ENCODE assay signal across 7 mouse cellular contexts in genomic region chr10:45888835-45889234, GRCm38 (mm10).
A peak's percentile ranks its signal among the peaks of the same experiment; 100 is the strongest.
DNase-seq lines count a peak whose midpoint lies in the region; ATAC-seq and TF ChIP-seq lines count a peak whose summit lies in the region.

No protein-coding gene starts in this region.

- TF ChIP-seq EP300 in liver, postnatal 0 days (IDR thresholded peaks at IDR 0.05; ENCODE audit: low read depth): no peak

- no peak for ATAC-seq in liver, postnatal 0 days
- ATAC-seq in lung, embryonic 14.5 days (ENCODE audit: insufficient read depth): peak; percentile 69
- no peak for ATAC-seq in intestine, postnatal 0 days

- no peaks in the 10 kb centered on the region for H3K4me1 ChIP-seq in liver, adult 2 months (ENCODE audit: control insufficient read depth, insufficient read depth, low read length)
- H3K4me1 ChIP-seq in liver, postnatal 0 days (ENCODE audit: insufficient read depth): no peaks in the 10 kb centered on the region
- no peaks in the 10 kb centered on the region for H3K4me1 ChIP-seq in brown adipose tissue, adult 24 weeks (ENCODE audit: control insufficient read depth, insufficient read depth, insufficient read length, low read length)
- no peaks in the 10 kb centered on the region for H3K4me1 ChIP-seq in lung, embryonic 14.5 days (ENCODE audit: insufficient read depth)
- no peaks in the 10 kb centered on the region for H3K4me1 ChIP-seq in intestine, postnatal 0 days (replicated peaks; ENCODE audit: control insufficient read depth, insufficient read depth, low read length)

- H3K79me2 ChIP-seq in liver, adult 2 months (ENCODE audit: control insufficient read depth, insufficient read depth, low read length): no peaks in the 10 kb centered on the region

- no peaks in the 10 kb centered on the region for H3K9me3 ChIP-seq in liver, postnatal 0 days (ENCODE audit: low read length)
- no peaks in the 10 kb centered on the region for H3K9me3 ChIP-seq in lung, embryonic 14.5 days (ENCODE audit: low read depth, low read length)
- no peaks in the 10 kb centered on the region for H3K9me3 ChIP-seq in intestine, postnatal 0 days (ENCODE audit: control insufficient read depth)

- DNase-seq in liver, adult 2 months (ENCODE audit: extremely low read depth, low read depth, low spot score): peak; percentile 10
- DNase-seq in liver, postnatal 0 days: no peak
- peak; percentile 29 for DNase-seq in heart, postnatal 25 days (ENCODE audit: low spot score)
- DNase-seq in lung, embryonic 14.5 days: peak; percentile 70
- no peak for DNase-seq in spleen, adult 18-20 months

- H3K27ac ChIP-seq in liver, adult 2 months (replicated peaks; ENCODE audit: insufficient read depth, low read depth, low read length): no peak overlapping the region
- no peak overlapping the region for H3K27ac ChIP-seq in liver, postnatal 0 days (ENCODE audit: low read depth)
- H3K27ac ChIP-seq in brown adipose tissue, adult 24 weeks (replicated peaks; ENCODE audit: low read depth, low read length): 0 out of 2 replicates have a peak overlapping the region, but pooled peaks have one; percentile 52
- H3K27ac ChIP-seq in lung, embryonic 14.5 days (ENCODE audit: low read depth): peak overlapping the region; percentile 42; the same call in 1 of the 2 replicates
- no peak overlapping the region for H3K27ac ChIP-seq in intestine, postnatal 0 days (ENCODE audit: low read depth, low read length)

- no peak overlapping the region for H3K4me2 ChIP-seq in liver, postnatal 0 days (ENCODE audit: low read depth, low read length)
- H3K4me2 ChIP-seq in lung, embryonic 14.5 days: no peak overlapping the region
- no peak overlapping the region for H3K4me2 ChIP-seq in intestine, postnatal 0 days (replicated peaks; ENCODE audit: low read depth)

- 76% methylated on average over 4 of the region's 4 CpGs for WGBS in liver, adult 2 months
- WGBS in liver, postnatal 0 days (ENCODE audit: insufficient replicate concordance): 70% methylated on average over 4 of the region's 4 CpGs
- WGBS in lung, embryonic 14.5 days: 58% methylated on average over 4 of the region's 4 CpGs
- WGBS in intestine, postnatal 0 days: 75% methylated on average over 4 of the region's 4 CpGs

- H3K36me3 ChIP-seq in liver, adult 2 months (ENCODE audit: control insufficient read depth, insufficient read depth, low read length): no peaks in the 10 kb centered on the region
- no peaks in the 10 kb centered on the region for H3K36me3 ChIP-seq in liver, postnatal 0 days (replicated peaks; ENCODE audit: insufficient read depth, low read length)
- H3K36me3 ChIP-seq in lung, embryonic 14.5 days (ENCODE audit: insufficient read depth): no peaks in the 10 kb centered on the region
- no peaks in the 10 kb centered on the region for H3K36me3 ChIP-seq in intestine, postnatal 0 days (ENCODE audit: control insufficient read depth, insufficient read depth)

- no peak for TF ChIP-seq CTCF in liver, adult 2 months (IDR thresholded peaks at IDR 0.05; ENCODE audit: low read depth, low read length)
- TF ChIP-seq CTCF in liver, postnatal 0 days (IDR thresholded peaks at IDR 0.05; ENCODE audit: low read depth): no peak
- TF ChIP-seq CTCF in lung, embryonic 14.5 days (IDR thresholded peaks at IDR 0.05; ENCODE audit: low read depth): no peak
- no peak for TF ChIP-seq CTCF in intestine, postnatal 0 days (IDR thresholded peaks at IDR 0.05; ENCODE audit: low read depth)

- H3K27me3 ChIP-seq in liver, adult 2 months (ENCODE audit: control insufficient read depth, insufficient read depth, low read length): no peaks in the 10 kb centered on the region; the same call in 1 of the 2 replicates
- no peaks in the 10 kb centered on the region for H3K27me3 ChIP-seq in liver, postnatal 0 days (ENCODE audit: insufficient read depth, low read length)
- H3K27me3 ChIP-seq in lung, embryonic 14.5 days (ENCODE audit: insufficient read depth, low read length): no peaks in the 10 kb centered on the region
- no peaks in the 10 kb centered on the region for H3K27me3 ChIP-seq in intestine, postnatal 0 days (replicated peaks; ENCODE audit: control insufficient read depth, insufficient read depth, low read length)

- H3K9ac ChIP-seq in liver, adult 2 months (ENCODE audit: low read depth, low read length): no peak overlapping the region
- H3K9ac ChIP-seq in liver, postnatal 0 days (replicated peaks): no peak overlapping the region
- H3K9ac ChIP-seq in lung, embryonic 14.5 days: no peak overlapping the region
- no peak overlapping the region for H3K9ac ChIP-seq in intestine, postnatal 0 days (ENCODE audit: low read depth, low read length)

- no peak for TF ChIP-seq POLR2A in liver, adult 2 months (IDR thresholded peaks at IDR 0.05; ENCODE audit: extremely low read depth, insufficient read depth, low read length)

- intact Hi-C loops in heart, postnatal 25 days (cut with DNase I): no loop called here

- H3K4me3 ChIP-seq in liver, adult 2 months (ENCODE audit: insufficient read depth, low read depth, low read length): no peak overlapping the region
- no peak overlapping the region for H3K4me3 ChIP-seq in liver, postnatal 0 days (ENCODE audit: low read depth, low read length)
- H3K4me3 ChIP-seq in brown adipose tissue, adult 24 weeks (ENCODE audit: insufficient read depth, low read depth, low read length): no peak overlapping the region
- H3K4me3 ChIP-seq in lung, embryonic 14.5 days (ENCODE audit: low read depth, low read length): no peak overlapping the region
- H3K4me3 ChIP-seq in intestine, postnatal 0 days (ENCODE audit: low read depth, low read length): no peak overlapping the region

Comparison
In these comparisons a context has a peak if more than half of its experiments do, and no peak if none do; other contexts are left out.
1. DNase-seq: peak in liver, adult 2 months (single experiment), heart, postnatal 25 days (single experiment) and lung, embryonic 14.5 days (single experiment); none in liver, postnatal 0 days (single experiment) and spleen, adult 18-20 months (0 of 2).
2. H3K27ac ChIP-seq: peak in brown adipose tissue, adult 24 weeks (single experiment) and lung, embryonic 14.5 days (single experiment); none in liver, adult 2 months (single experiment), liver, postnatal 0 days (single experiment) and intestine, postnatal 0 days (single experiment).